Mouse (Mus musculus) T-helper 2 cell (primary cell): Measurements from ENCODE around the gene Rhobtb1.

Experiments used
- in situ Hi-C: fragments of 300-600 bp; cut with MboI, MseI; formaldehyde crosslinking; loops from one replicate; pipeline ENCODE4 v1.15.1; 2025; ENCODE audit warnings: high pct_unique_total_duplicates

Rhobtb1 gene

GRCm38 (mm10) chr10:69163216-69163615 is 12.0 kb downstream of the Rhobtb1 start:
- in situ Hi-C loops, result no loop called here

GRCm38 (mm10) chr10:69165125-69165524 is 13.9 kb downstream of the Rhobtb1 start:
- in situ Hi-C loops, result no loop called here

- in situ Hi-C loops, result no loop called here
Observed at GRCm38 (mm10) chr10:69165847-69166246, 14.6 kb downstream of the Rhobtb1 start.

- in situ Hi-C loops, result no loop called here
Observed at GRCm38 (mm10) chr10:69166514-69166913, 15.3 kb downstream of the Rhobtb1 start.

DNA sequence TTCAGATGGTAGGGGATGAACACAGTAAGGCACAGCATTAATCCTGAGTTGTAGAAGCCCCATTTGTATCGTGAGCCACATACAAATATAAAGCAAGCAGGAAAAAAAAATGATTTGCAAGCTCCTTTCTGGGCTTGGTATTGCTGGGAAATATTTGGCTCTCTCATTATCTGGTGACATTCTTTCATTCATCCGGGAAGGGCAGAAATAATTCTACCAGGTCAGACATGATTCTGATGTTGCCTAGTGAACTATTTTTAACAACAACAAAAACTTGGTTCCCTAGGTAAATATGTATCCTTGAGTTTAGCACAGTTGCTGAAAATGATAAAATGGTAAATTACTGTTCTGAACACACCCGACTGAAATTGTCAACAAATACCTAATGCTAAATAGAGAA is 21.2 kb downstream of the Rhobtb1 start:
- in situ Hi-C loops, result no loop called here

- in situ Hi-C loops, result no loop called here
Observed at GRCm38 (mm10) chr10:69176116-69176515, 24.9 kb downstream of the Rhobtb1 start.

DNA sequence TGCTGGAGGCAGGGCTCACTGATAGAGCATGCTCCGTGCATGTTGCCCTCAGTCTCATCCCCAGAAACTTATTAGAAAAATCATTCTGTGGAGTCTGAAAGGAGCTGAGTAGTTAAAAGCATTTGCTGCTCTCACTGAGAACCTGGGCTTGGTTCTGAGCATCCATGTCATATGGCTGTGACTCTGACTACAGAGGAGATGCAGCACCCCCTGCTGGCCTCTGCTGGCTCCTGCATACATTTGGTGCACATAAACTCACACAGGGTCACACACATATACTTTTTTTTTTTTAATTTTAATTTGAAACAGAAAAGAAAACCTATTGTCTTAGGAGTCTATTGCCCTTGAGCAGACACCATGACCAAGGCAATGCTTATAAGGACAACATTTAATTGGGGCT is 28.1 kb downstream of the Rhobtb1 start:
- in situ Hi-C loops, result no loop called here

DNA sequence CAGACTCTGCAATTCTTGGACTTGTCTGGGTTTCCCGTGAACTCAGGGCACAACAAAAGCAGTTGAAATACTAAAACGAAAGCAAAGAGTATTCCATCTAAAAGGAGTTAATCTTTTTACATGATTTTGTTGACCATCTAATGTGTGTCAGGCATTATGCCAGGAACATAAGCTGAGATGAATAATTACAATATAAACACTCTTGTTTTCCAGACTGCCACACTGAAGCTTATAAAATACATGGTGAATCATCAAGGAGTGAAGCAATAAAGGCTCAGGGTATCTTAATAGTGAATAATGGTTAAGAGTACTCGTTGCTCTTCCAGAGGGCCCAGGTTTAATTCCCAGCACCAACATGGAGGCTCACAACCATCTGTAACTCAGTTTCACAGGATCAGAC is 29.8 kb downstream of the Rhobtb1 start:
- in situ Hi-C loops, result loop anchor here (10.0 kb wide), 1 partner anchor 866 kb away; no protein-coding TSS in a partner anchor

DNA sequence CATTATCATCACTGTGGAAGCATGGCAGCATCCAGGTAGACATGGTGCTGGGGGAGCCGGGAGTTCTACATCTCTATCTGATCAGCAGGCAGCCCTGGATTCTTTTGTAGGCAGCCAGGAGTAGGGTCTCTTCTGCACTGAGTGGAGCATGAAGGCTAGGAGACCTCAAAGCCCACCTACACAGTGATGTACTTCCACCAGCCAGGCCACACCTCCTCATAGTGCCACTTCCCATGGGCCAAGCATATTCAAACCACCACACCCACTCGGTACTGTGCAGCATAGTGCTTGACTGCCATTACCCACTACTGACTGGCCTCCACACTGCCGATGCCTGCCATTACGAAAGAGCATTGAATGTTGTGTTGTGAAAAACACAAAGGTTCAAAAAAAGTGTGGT is 33.7 kb downstream of the Rhobtb1 start:
- in situ Hi-C loops, result loop anchor here (10.0 kb wide), 1 partner anchor 870 kb away; no protein-coding TSS in a partner anchor

GRCm38 (mm10) chr10:69185431-69185830 is 34.2 kb downstream of the Rhobtb1 start:
- in situ Hi-C loops, result loop anchor here (10.0 kb wide), 1 partner anchor 871 kb away; no protein-coding TSS in a partner anchor

DNA sequence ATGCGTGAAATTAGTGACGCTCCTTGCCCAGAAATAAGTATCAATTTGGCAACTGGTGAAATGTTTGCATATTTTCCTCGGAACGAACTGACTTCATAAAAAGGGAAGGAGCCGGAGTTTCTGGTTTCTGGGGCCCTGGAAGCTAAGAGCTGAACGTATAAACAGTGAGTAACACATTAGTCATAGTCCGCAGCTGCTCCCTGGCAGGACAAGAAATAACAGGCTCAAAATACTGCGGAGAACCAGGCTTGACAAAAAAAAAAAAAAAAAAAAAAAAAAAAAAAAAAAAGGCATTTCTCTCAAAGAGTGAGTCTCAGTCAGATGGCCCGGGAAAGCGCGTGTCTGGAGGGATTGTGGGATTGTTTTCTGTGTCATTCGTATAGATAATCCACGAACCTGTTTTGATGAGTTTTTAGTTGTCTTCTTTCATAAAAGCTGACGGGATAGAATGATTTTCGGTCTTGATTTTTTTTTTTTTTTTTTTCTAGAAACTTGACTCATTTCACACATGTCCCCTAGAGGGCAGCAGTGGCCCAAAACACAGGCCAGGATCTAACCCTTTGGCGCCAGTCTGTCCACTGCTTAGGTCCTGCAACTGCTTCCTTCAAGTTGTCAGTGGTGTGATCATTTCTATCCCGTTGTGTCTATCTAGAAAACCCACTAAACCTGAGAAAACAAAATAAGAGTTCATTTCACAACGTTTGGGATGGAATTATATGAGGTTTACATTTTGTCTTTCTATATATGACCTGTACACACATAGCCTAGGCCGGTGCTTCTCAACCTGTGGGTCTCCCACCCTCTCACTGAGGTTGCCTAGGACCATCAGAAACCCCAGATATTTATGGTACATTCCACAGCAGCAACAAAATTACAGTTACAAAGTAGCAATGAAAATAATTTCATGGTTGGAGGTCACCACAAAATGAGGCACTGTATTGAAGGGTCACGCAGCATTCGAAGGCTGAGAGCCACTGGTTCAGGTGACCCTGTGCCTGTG is 35.0 kb downstream of the Rhobtb1 start:
- in situ Hi-C loops, result loop anchor here (10.0 kb wide), 1 partner anchor 871 kb away; no protein-coding TSS in a partner anchor

DNA sequence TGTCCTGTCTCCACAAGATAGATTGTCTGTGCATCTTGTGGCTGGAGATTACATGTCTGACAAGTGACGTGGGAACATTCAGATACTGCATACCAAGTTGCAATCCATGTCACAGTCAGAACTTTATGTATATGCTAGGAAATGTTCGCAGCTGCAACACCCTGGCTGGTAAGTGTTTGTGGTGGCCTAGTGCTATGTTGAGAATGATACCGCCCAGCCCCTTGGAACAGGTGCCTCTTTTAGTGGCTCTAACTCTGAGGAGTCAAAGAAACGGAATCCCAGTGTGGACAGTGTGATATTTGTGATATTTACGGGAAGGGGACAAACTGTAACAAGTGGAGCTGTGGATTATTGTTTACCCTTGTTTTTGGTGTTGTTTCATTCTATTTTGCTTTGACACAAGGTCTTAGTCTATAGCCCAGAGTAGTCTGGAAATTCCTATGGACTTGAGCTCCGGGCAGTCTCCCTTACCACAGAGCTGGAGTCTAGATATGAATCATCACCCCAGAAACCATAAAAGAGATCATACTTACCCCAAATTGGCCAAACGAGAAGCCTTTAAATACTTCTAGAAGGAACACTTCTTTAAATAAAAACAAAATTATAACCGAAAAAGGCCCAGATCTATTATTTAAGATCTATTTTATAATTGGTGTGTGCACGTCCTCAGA is 36.7 kb downstream of the Rhobtb1 start:
- in situ Hi-C loops, result loop anchor here (10.0 kb wide), 1 partner anchor 873 kb away; no protein-coding TSS in a partner anchor

DNA sequence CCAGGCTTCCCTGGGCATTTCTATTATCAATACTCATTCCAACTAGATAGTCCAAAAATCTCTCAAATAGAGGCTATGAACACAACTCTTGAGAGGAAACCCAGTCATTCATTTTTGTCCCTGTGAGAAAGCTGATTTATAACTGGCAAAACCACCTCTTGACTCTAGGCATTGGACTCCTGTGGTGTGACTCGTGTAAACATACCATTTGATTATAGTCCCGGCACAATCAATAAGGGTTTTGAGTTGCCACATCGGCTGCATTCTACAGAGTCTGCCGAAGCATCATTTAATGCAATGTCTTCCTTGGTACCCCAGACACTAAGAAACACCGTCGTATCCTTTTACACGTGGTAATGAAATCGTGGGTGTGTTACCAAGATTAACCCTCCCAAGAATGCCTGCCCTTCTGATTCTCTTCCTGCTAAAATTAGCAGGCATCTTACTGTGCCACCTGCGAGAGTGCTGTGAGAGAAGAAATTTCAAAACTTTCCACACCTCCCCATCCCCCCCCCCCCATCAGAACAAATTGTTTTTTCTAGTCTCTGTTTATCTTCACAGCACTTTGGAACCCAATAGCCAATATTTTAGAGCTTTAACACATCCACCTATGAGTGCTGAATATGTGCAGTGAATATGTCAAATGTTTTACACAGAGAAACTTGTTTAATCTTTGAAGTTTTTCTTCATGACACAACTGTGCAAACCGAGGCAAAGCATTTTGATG is 39.4 kb downstream of the Rhobtb1 start:
- in situ Hi-C loops, result no loop called here

GRCm38 (mm10) chr10:69192266-69192665 is 41.0 kb downstream of the Rhobtb1 start:
- in situ Hi-C loops, result no loop called here

- in situ Hi-C loops, result no loop called here
Observed at GRCm38 (mm10) chr10:69193721-69194120, 42.5 kb downstream of the Rhobtb1 start.

GRCm38 (mm10) chr10:69204677-69205400 is 53.6 kb downstream of the Rhobtb1 start:
- in situ Hi-C loops, result no loop called here

DNA sequence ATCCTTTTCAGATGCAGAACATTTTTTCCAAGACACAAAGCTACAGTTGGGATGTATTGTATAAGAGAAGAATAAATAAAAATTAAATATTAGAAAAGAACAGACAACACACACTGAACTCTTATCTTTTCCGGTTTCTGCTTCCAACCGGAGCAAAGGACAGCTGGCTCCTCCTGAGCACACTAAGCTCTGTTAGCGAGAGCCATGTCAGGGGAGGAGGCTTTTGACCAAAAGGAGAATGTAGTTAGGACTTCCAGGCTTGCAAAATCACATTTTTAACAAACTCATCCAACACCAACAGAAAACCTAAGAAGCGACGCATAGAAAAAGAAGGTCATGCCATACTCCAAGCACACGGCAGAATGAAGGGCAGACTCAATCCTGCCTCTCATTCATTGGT is 54.8 kb downstream of the Rhobtb1 start:
- in situ Hi-C loops, result no loop called here

GRCm38 (mm10) chr10:69207481-69207880 is 56.2 kb downstream of the Rhobtb1 start:
- in situ Hi-C loops, result no loop called here

- in situ Hi-C loops, result no loop called here
Observed at GRCm38 (mm10) chr10:69207981-69208630, 56.9 kb downstream of the Rhobtb1 start.

DNA sequence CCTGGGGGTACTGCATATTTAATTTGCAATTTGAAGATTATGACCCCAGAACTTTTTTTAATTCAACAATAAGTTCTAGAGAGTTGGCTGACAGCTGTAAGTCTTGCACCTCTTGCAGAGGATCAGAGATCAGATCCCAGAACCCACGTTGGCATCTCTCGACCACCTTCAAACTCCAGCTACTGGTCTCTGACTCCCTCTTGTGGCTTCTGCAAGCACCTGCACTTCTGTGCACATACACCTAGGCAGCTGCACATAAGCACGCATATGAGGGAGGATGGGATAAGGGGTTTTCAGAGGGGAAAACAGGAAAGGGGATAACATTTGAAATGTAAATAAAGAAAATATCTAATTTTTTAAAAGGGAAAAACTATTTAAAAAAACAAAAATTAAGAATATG is 57.5 kb downstream of the Rhobtb1 start:
- in situ Hi-C loops, result no loop called here

- in situ Hi-C loops, result no loop called here
Observed at GRCm38 (mm10) chr10:69210006-69210405, 58.8 kb downstream of the Rhobtb1 start.
